Mouse (Mus musculus) frontal cortex, adult 2 months (tissue): ENCODE results near the gene Eif3k. TPM values are rescaled to one million over a fixed set of nuclear protein-coding genes. Genes with fewer than 3 reads are reported as not detected.
"Not testable (repeated sequence)": the region's sequence is repeated elsewhere in the genome, so short reads cannot be mapped to it uniquely, and the experiment has no call there.

Source experiments
- DNase-seq, 2 experiments: peaks; one replicate each; pipeline ENCODE4 v3.0.0; 2022; ENCODE audit warnings: low spot score in 1 of 2; ENCODE audit errors: extremely low spot score in 1 of 2
- polyA plus RNA-seq: library from polyadenylated mRNA; depleted of rRNA; stranded (reverse); fragments of >200 nt; gene quantifications from 2 replicates; pipeline ENCODE4 v1.2.3, GENCODE M21; 2012

Gene Eif3k
- polyA plus RNA-seq, 1 experiment, result 311 TPM

DNA sequence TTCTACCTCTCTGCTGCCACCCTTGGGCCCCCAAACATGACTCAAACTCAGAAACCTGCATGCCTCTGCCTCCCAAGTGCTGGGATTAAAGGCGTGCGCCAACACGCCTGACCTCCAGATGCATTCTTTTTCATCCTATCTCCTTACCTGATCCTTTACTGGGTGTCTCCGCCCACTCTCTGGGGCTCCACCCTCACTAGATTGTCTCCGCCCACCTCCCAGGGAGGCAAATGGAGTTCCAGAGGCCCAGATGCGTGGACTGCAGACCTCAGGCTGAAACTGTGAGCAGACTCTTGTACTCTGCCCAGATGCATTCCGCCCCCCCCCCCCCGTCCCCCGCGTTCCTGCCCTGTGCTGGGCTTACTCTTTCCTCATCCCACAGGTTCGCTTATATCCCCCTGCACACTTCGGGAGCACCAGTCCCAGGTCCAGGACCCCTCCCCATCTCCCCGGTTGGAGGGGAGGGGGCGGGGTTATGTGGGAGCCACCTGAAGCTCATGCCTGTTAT lies 9.2 kb upstream of the Eif3k start:
- DNase-seq, result no peak

DNA sequence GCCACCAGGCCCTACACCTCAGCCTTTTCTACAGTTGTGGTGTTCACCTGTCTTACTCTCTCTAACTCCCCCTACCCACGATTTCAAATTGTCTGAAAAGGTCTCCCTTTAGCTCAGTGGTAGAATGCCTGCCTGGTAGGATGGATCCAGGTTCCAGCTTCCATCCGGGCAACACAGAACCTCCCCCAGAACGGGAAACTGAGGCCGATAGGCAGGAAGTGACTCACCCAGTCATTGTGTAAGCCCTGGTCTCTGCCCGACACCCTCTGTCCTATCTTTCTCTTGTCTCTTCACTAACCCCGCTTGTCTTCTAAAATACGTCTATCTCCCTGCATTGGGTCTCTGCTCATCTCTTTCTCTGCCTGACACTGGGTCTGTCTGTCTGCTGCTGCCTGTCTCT lies 3.5 kb upstream of the Eif3k start:
- no peak for DNase-seq

DNA sequence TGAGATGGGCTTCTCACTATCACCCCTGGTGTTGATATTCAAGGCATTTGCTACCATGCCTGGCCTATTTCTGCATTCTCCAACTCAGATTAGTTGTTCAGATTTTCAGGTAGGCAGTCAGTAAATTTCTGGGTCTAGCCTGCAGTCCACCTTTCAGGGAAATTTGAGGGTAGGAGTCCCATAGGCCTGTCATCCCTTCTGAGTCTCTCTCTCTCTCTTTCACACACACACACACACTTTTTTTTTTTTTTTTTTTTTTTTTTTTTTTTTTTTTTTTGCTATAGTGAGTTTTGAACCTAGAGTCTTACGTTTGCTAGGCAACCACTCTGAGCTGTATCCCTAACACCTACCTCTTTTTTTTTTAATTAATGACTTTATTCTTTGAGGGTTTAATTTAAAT lies 2.8 kb upstream of the Eif3k start:
- DNase-seq, result no peak

DNA sequence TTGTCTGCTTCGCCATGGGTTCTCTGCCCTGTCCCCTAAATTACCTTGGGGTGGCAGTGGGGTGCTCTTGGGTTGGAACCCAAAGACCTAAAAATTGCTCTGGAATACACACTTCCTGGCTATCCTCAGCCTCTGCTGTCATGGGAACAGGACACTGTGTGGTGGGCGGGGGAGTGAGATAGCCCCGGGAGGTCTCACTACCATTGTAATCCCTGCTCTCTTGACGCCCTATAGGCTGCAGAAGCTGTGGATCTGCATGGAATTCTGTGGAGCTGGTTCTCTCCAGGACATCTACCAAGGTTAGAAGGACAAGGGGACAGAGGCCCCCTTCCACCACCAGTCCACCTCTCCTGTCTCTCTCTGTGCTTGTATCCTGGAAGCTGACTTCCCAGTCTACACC lies 2.2 kb upstream of the Eif3k start:
- DNase-seq, result no peak

DNA sequence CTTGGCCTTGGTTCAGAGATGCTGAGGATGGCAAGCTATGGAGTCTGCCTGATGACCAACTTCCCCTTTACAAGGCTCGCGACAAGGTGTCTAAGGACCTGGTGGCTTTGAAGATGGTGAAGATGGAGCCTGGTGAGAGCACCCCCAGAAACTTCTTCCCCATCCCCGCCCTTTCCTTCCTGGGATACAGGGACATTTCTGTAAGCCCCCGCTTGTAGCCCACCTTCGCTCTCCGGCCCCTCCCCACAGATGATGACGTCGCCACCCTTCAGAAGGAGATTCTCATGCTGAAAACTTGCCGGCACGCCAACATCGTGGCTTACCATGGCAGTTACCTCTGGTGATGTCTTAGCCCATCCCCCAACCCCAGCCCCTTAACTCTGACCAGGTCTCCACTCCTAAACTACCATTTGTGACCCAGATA lies 1.5 kb upstream of the Eif3k start:
- no peak for DNase-seq

DNA sequence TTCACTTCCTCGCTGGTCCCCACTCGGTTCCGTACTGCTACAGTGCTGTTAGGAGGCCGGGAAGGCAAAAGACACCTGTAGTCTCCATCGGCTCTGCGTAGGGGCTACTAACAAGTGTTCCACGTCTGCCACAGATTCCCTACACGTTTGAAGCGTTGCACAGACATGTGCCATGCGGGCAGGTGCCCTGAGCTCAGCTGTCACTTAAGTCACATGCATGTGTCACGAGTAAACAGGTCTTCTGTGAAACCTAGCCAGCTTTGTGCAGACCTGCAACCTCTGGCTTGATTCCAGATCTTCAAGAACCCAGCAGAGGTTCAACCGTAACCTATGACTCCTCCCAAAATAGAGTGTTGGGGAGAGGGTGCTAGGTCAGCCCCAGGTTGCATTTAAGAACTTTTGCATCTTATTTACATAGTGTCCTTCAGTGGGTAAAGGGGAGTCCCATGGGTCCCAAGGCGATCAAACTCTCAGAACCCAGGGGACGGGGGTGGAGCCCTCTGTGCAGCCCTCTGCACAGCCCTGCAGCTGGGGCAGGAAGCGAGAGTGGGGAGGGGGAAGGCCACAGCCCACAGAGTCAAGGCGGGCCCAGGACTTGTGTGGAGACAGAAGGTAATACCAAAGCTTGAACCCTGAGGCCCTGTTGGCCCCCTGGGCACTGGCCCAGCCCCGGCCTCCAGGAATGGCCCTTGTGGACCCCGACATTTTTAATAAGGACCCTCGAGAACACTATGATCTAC lies 780 bp upstream of the Eif3k start:
- peak in 1 of 2 experiments; percentile 27 for DNase-seq

DNA sequence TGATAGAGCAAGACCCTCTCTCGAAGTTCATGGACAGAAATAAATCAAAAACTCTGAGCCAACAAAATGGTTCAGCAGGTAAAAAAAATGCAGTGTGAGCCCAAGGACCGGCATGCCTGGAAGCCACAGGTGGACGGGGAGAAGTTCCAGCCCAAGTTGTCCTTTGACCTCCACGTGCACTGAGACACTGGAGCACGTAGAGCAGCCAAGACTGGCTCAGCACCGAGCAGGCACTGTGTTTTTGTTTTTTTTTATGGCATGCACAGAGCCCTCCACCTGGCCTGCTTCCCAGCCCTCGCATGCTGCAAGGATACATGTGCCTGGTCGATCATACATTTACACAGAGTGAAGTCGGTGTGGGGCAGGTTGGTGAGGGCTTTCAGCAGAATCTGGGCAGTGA lies 4.1 kb downstream of the Eif3k start:
- DNase-seq, result no peak

DNA sequence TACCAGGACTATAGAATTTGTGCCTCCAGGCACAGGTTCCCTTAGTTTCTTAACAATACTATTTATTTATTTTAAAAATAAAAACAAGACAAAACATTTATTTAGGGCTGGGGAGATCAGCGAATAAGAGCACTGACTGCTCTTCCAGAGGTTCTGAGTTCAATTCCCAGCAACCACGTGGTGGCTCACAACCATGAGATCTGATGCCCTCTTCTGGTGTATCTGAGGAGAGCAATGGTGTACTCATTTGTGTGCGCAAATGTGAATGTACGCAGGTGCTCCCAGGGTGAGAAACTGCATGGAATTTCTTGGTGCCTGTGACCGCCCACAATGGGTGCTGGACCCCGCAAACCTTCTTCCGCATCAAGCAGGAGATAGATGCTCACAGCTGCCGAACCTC lies 8.6 kb downstream of the Eif3k start:
- peak in 1 of 2 experiments; percentile 42 for DNase-seq

DNA sequence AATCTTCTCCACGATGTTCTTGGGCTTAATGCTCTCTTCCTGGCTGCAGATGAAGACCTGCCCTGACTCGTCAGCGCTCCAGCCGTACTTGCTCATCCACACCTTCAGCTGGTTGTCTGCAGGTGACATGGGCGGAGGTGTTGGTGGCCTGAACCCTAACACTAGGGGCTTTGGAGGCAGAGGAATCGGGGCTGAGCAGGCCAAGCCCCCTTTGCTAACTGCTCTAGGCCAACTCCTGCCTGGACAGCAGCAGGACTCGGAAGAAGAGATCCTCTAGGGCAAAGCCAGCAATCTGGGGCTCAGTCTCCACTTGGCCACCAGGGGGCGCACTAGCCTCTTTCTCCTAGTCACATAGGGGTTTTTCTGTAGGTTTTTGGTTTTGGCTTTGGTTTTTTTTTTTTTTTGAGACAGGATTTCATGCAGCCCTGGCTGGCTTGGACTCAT lies 9.1 kb downstream of the Eif3k start:
- peak; percentile 59 to 88 for DNase-seq

DNA sequence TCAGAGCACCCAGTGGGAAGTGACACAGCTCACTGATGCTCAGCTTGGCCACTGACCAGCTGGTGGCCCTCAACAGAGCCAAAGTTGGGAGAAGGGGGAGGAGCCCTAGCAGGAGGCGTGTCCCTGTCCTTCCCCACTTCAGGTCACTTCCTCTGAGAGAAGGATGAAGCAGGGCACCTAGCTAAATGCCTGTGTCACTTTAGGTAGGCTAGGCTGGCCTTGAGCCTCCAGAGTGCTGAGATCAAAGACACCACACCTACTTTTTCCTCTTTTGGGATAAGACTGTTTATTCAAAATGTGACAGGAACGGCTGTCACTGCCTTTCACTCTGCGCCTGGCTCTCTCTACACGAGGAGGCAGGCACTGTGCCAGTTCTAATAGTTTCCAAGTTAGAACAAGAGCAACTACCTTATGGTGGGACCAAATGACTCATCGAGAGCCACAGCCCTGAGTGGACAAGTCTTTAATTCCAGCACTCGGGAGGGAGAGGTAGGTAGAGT lies 9.8 kb downstream of the Eif3k start:
- DNase-seq, result peak in 1 of 2 experiments; percentile 26

DNA sequence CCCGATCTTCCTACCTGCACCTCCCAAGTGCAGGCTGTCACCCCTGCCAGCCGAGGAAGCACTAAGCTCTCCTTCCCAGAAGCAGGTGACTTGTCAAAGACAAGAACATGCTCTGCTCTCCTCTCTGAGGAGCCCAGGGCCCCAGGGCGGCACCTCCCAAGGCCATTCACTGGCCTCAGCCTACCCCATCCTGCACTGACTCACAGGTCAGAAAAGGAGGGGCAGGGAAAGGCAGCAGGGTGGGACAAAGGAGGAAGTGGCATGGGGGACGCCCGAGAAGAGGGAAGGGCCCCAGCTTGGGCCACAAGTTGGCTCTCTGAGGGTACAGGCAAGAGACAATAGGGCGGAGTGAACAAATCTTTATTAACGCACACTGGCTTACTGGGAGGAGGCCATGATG lies 10.6 kb downstream of the Eif3k start:
- DNase-seq, result no peak

DNA sequence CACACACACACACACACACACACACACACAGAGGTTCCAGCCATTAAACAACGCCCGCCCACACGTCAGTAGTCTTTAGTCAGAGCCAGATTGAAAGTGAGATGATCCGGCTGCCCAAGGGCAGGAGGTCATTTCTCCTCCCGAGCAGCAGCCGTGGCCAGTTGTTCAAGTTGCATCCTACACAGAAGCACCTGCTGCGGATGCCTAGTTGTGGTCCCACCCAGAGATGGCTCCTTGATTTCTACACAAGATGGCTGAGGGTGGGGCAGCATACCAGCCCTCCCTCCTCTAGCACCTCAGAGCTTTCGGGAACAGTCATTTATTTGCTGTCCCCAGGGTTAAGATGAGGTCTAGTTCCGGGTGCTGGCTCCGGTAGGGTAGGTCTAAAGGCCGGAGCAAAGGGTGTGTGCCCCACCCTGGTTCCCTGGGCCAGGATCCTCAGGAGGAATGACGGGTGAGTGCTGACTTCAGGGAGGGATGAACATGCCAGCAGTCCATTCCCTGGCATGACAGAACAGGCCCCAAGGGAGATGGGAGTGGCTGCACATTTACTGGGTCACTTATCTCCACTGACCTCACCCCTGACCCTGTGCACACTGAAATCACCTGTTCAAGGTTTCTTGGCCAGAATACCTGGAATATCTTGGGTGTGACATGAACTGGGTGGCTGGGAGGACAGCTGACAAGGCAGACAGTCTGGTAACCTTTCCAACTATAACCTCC lies 11.8 kb downstream of the Eif3k start:
- DNase-seq, result no peak

DNA sequence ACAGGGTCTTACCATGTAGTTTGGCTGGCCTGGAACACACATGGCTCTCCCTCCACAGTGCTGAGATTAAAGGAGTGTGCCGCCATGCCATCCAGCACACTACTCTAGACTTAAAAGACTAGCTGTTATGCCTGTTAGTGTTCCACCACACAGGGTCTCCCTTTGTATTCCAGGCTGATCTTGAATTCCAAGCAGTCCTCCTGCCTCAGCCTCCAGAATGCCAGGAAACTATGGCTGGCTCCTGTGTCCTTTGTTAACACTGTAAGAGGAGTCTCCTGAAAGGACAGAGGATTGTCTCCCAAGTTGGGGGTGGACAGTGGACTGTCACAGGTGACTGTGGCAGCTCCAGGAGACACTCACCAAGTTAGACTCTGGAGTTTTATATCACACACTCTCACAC lies 12.4 kb downstream of the Eif3k start:
- no peak for DNase-seq

DNA sequence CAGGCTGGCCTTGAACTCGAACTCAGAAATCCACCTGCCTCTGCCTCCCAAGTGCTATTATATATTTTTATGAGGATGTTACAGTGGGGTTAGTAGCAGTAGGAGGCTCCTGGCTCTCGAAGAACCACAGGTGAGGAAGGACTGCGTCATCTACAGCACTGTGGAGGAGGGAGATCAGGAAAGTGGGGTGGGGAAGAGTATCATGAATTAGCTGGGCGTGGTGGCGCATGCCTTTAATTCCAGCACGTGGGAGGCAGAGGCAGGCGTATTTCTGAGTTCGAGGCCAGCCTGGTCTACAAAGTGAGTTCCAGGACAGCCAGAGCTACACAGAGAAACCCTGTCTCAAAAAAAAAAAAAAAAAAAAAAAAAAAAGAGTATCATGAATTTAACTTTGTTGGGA lies 13.5 kb downstream of the Eif3k start:
- not testable (repeated sequence) for DNase-seq

DNA sequence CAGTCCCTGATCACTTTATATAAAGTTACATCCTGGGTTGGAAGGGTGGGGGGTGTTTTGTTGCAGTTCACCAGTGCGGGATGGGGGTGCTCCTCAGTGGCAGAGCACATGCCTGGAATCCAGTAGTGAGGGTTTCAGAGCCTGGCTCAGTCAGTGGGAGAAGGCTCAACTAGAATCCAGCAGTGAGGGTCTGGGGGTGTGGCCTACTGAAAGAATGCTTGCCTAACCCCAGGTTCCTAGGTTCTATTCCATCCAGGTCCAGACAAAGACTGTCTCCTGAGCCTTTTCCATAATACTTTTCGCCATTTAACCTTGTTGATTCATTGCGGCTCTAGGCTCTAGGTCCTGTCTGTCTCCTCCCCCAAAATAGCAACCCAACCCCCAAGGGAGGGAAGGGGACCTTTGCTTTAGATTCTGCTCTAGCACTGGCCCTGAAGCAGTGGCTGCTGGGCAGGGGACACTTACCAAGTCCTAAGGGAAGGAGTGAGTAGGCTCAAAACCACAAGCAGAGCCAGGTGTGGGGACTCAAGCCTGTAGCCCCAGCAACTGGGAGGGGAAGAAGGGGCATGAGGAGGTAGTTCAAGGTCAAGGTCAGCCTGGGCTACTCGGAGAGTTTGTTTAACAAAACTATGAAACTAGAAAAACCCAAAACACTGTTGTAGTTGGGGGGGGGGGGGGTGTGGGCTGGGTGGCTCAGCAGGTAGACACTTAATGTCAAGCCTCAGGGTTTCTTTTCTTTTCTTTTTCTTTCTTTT lies 14.7 kb downstream of the Eif3k start:
- no peak for DNase-seq

DNA sequence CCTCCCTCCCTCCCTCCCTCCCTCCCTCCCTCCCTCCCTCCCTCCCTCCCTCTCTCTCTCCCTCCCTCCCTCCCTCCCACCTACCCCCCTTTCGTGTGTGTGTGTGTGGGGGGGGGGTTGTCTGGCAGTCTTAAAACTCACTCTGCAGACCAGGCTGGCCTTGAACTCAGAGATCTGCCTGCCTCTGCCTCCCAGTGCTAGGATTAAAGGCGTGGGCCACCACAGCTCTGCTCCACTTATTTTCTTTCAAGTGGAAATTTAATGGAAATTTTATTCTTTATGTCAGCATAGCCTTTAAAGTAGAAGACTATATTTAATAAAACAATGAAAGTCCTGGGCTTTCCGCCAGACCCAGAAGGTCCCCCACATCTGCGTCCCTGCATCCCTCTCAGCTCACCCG lies 15.5 kb downstream of the Eif3k start:
- no peak for DNase-seq

DNA sequence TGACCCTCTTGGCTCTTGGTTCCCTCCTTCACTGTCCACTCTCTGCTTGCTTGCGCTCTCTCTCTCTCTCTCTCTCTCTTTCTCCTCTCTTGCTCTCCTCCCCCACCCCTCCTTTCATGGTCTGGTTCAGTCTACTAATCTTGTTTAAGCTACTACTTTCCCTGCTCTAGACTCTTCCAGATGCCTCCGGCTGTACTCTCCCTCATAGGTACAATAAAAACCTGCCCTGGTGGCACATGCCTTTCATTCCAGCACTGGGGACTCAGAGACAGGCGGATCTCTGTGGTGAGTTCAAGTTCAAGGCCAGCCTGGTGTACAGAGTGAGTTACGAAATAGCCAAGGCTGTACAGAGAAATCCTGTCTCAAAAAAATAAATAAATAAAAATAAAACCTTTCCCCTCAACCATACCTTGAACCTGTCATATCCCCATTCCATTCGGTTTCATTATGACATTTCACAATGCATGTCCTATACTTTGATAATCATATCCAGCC lies 16.3 kb downstream of the Eif3k start:
- no peak for DNase-seq

DNA sequence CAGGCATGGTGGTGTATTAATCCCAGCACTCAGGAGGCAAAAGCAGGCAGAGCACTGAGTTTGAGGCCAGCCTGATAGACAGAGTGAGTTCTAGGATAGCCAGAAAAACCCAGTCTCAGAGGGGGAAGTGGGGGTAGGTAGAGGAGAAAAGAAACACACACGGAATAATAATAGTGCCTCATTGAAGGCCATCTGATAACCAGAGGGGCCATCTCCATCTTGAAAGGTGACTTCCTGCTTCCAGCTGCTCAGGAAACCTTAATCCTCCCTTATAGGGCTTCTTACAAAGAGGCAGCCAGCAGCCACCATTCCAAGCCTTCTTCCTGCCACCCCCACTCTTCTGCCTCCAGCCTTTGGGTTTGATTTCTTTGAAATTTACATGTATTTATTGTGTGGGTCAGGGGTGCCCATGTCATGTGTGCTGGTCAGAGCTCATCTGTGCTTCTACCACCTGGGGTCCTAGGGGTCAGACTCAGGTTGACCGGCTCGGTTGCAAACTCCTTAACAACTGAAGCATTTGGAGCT lies 18.2 kb downstream of the Eif3k start:
- DNase-seq, result no peak

DNA sequence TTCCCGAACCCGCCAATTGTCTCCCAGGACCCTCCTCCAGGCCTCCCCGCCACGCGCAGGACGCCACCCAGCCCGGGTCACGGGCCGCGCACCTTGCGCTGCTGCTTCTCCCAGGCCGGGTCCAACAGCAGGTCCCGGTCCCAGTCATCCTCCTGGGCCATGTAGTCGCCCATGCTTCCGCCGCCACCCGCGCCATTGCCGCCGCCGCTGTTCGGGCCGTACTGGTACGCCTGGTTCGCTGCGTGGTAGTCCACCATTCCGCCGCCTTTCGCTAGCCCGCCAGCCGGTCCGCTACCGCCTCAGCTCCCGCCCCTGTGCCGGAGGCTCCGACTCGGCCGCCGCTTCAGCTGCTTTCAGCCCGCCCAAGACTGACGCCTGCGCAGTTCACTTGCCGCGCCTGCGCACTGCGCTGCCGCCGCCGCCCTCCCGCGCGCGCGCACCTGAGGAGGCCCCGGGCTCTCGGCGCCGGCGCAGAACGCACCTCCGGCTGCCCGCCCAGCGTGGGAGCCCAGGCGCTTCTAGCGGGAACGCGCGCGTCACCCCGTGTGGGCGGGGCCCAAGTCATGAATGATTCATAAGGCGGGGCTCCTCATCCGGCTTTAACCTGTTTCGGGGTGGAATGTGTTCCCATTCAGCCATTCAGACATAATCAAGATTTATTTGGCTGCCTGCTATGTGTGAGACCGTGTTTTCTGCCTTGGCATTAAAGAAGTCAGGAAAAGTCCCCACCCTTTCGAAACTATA lies 19.6 kb downstream of the Eif3k start, which contains the start of gene Actn4:
Gene Actn4, minus strand, starts transcription at position 414 of the 744 bp plus-strand sequence.
- DNase-seq, result peak; percentile 96 to 99

DNA sequence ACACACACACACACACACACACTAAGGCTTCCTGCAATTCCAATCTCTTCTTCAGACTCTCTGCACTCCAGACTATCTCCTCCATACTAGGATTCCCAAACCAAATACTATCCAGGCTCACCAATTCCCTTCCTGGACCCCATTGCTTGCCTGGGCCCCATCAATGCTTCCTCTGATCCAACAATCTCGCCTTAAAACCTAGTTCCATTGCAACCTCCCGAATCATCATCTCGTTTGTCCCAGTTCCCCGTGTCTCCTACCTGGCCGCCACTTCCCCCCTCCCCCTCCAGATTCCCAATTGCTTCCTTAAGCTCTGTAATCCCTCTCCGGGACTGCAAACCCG lies 20.1 kb downstream of the Eif3k start:
- no peak for DNase-seq
